Mouse (Mus musculus) limb, embryonic 12.5 days (tissue): ENCODE results near the gene Psmc6. TPM values are rescaled to one million over a fixed set of nuclear protein-coding genes. Genes with fewer than 3 reads are reported as not detected.

ENCODE experiments used
- ATAC-seq: fragments of 200-750 bp; cut with Nextera tagmentation; 2 replicates; pipeline ENCODE4 v1.8.0; 2017; ENCODE audit warnings: low read depth, moderate TSS enrichment; ENCODE audit not compliant: insufficient number of reproducible peaks, insufficient read depth, low FRiP score, low TSS enrichment
- H3K27ac ChIP-seq: fragments of 300-500 bp; sonication (generic); 2 replicates; pipeline ENCODE4 v1.5.1; 2016; ENCODE audit warnings: mild to moderate bottlenecking, moderate library complexity
- H3K27me3 ChIP-seq: fragments of 300-500 bp; sonication (generic); 2 replicates; pipeline ENCODE4 v1.6.1; 2016; ENCODE audit warnings: mild to moderate bottlenecking, moderate library complexity
- H3K36me3 ChIP-seq: fragments of 300-500 bp; sonication (generic); 2 replicates; pipeline ENCODE4 v1.6.1; 2016; ENCODE audit warnings: mild to moderate bottlenecking, moderate library complexity
- H3K4me1 ChIP-seq: fragments of 300-500 bp; sonication (generic); replicated peaks from 2 replicates; pipeline ENCODE4 v1.6.1; 2016
- H3K4me2 ChIP-seq: fragments of 300-500 bp; sonication (generic); 2 replicates; pipeline ENCODE4 v1.6.1; 2016; ENCODE audit warnings: mild to moderate bottlenecking, moderate library complexity
- H3K4me3 ChIP-seq: fragments of 300-500 bp; sonication (generic); replicated peaks from 2 replicates; pipeline ENCODE4 v1.5.1; 2016; ENCODE audit warnings: mild to moderate bottlenecking
- H3K9ac ChIP-seq: fragments of 300-500 bp; sonication (generic); replicated peaks from 2 replicates; pipeline ENCODE4 v1.6.1; 2016; ENCODE audit warnings: mild to moderate bottlenecking, moderate library complexity
- H3K9me3 ChIP-seq: fragments of 300-500 bp; sonication (generic); 2 replicates; pipeline ENCODE4 v1.6.1; 2016; ENCODE audit warnings: mild to moderate bottlenecking, moderate library complexity
- WGBS: fragments of 180-500 bp; shearing (Covaris S2); methylation state at CpG from one replicate; pipeline ENCODE4 v1.1.7; 2016; 5-methylcytosine and 5-hydroxymethylcytosine counted together
- polyA plus RNA-seq: library from polyadenylated mRNA; unstranded; fragments of >200 nt; fragmentation: Nextera tagmentation; extraction: Ambion mirVana; gene quantifications from 2 replicates; pipeline ENCODE4 v1.2.1, GENCODE M21; 2016

Gene Psmc6
- polyA plus RNA-seq, 1 experiment from 2014 or later = 196 TPM

DNA sequence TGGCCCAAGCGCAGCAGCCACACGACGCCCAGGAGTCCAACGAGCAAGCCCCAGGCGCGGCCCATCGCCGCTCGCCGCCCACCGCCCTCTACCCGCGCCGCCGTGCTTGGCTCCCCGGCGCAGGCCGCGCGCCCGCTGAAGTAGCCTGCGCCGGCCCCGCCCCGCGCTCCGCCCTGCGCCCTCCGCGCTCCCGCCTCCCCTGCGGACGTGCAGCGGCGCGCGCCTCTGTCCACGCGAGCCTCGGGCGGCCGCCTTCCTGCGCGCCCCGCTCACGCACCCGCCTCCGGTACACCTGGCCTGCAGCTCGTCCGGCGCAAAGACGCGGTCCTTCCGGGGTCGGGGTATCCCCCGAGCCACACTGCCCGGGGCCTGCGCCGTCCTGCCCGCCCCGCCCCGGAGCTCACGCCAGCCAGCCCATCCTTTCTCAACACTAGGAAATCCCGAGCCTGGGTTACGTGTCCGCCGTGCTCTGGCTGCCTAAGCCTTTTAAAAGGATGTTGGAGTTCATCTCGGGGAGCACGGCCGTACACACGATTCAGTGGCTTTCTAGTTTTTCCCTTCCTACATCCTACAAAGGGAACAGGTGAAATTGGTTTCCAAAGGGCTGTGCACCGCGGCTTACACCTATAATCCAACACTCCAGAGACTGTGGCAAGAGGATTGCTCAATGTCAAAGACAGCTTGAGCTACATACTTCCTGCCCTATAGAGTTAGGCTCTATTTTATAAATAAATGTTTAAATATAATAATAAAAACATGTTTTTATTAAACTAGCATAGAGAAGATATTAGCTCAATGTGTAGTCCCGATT lies 11.0 kb upstream of the Psmc6 start, which contains the start of gene Ero1l:
Ero1l (minus strand) TSS at position 346 of the 811 bp plus-strand sequence.
- H3K9ac ChIP-seq = peak within 1 kb of the TSS; percentile 91
- no peaks in the 10 kb centered on the region for H3K27me3 ChIP-seq
- ATAC-seq = peak; percentile 95
- H3K36me3 ChIP-seq = no peaks in the 10 kb centered on the region
- peak within 1 kb of the TSS; percentile 87 for H3K27ac ChIP-seq
- peaks cover 16% of the 10 kb centered on the region for H3K4me1 ChIP-seq
- H3K4me3 ChIP-seq = peak within 1 kb of the TSS; percentile 85
- peak within 1 kb of the TSS; percentile 76 for H3K4me2 ChIP-seq
- 2% methylated on average over 67 of the region's 74 CpGs for WGBS
- H3K9me3 ChIP-seq = no peaks in the 10 kb centered on the region

DNA sequence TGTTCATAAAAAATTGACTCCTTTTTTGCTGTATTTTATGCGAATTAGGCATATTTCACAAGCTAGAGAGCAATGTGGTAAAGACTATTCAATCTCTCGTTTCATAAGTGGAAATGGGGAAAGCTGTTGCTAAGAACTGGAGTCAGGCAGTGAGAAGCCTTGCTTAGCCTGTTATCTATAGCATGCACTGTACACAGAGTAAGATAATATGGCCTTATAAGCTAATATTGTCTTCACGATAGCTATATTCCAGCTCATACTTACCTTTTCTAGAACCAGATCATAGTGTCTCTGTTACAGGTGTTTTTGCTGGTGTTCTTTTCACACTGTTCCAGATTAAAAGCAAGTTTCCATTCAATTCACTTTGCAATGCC lies 10.4 kb upstream of the Psmc6 start:
- no peaks in the 10 kb centered on the region for H3K9me3 ChIP-seq
- H3K4me3 ChIP-seq = peak overlapping the region; percentile 85; the same call in 1 of the 2 replicates
- H3K9ac ChIP-seq = no peak overlapping the region
- H3K27me3 ChIP-seq = no peaks in the 10 kb centered on the region
- H3K4me1 ChIP-seq = peaks cover 16% of the 10 kb centered on the region
- whole genome bisulfite sequencing = 71% methylated on average over 3 of the region's 3 CpGs
- no peak for ATAC-seq
- H3K36me3 ChIP-seq = no peaks in the 10 kb centered on the region
- peak overlapping the region; percentile 76; the same call in 1 of the 2 replicates for H3K4me2 ChIP-seq
- H3K27ac ChIP-seq = no peak overlapping the region

DNA sequence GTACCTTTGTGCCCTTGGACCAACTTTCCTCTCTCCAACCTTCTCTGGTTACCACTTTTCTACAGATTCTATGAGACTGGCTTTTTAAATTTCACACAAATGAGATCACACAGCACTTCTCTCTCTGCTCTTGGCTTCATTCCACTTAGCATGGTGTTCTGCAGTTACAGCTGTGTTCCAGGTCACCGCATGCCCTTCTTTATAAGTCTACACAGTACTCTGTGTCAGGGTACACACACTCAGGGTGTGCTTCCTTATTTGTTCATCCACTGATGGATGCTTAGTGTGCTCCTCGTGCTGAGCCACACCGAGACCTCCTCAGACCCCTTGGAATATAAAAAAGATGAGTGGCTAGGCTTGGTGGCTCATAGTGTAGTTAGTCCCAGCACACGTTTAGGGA lies 9.5 kb upstream of the Psmc6 start:
- WGBS = 81% methylated on average over 4 of the region's 4 CpGs
- Histone ChIP-seq H3K9me3 (no peaks in the 10 kb centered on the region), H3K4me1 (peaks cover 11% of the 10 kb centered on the region), H3K9ac (no peak overlapping the region), H3K4me3 (no peak overlapping the region), H3K4me2 (no peak overlapping the region), H3K36me3 (no peaks in the 10 kb centered on the region), H3K27me3 (no peaks in the 10 kb centered on the region), H3K27ac (no peak overlapping the region)
- ATAC-seq = no peak

DNA sequence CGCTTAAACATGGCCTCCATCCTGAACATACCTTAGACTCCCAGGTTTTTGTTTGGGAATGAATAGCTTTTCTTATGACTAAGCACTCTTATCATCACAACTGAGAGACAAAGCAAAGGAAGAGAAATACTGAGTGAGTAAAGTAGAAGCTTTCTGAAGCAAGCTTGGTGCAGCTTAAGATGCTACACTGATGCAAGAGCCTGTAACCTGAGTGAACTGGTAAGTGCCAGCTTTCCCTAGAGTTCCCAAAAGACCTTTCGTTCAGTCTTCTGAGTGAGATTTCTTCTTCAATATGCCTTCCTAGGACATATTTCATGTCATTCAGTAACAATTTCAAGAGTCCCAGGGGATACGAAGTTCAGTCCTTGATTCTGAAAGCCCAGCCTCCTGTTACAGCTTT lies 8.5 kb upstream of the Psmc6 start:
- Histone ChIP-seq H3K9ac (no peak overlapping the region), H3K4me2 (no peak overlapping the region), H3K9me3 (no peaks in the 10 kb centered on the region), H3K4me1 (peaks cover 9% of the 10 kb centered on the region), H3K36me3 (no peaks in the 10 kb centered on the region), H3K27me3 (no peaks in the 10 kb centered on the region), H3K4me3 (no peak overlapping the region), H3K27ac (no peak overlapping the region)
- 87% methylated on average over 3 of the region's 3 CpGs for WGBS
- no peak for ATAC-seq

DNA sequence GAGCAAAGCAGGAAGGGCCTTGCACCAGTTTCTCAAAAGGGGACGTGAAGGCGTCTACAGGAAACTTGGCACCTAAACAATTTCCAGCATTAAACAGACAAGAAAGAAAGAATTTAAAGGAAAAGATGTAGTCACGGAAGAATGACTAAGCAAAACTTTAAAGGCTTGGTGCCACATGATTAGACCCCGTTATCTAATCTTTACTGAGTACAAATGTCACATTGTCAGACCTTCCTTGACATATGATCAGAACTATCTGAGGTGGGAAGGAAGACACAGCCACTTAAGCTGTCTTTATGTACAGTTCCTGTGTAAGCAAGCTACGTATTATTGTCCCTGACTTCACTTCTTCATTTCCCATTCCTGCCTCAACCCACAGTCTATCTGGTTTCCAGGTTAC lies 8.0 kb upstream of the Psmc6 start:
- H3K9ac ChIP-seq = no peak overlapping the region
- H3K9me3 ChIP-seq = no peaks in the 10 kb centered on the region
- H3K27ac ChIP-seq = no peak overlapping the region
- H3K4me2 ChIP-seq = no peak overlapping the region
- H3K27me3 ChIP-seq = no peaks in the 10 kb centered on the region
- peaks cover 9% of the 10 kb centered on the region for H3K4me1 ChIP-seq
- WGBS = 81% methylated on average over 5 of the region's 5 CpGs
- H3K4me3 ChIP-seq = no peak overlapping the region
- ATAC-seq = no peak
- H3K36me3 ChIP-seq = no peaks in the 10 kb centered on the region

DNA sequence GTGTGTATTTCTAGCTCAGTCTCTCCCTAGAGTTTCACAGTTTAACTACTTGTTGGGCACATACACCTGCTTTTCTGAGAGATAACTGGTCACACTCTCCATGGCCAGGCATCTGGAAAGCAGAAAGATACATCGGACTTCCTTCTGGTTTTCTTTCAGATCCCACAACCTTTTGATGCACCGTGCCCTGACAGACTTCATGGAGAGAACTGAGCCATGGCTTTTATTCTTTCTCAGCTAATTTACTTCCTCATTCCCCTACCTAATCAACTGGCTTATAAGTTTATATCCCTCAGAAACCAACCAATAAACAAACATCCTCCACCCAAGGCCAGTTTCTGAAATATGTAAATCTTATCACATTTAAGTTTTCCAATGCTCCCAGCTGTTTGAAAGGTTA lies 7.1 kb upstream of the Psmc6 start:
- 85% methylated on average over 2 of the region's 2 CpGs for WGBS
- no peak overlapping the region for H3K27ac ChIP-seq
- H3K9me3 ChIP-seq = no peaks in the 10 kb centered on the region
- H3K4me2 ChIP-seq = no peak overlapping the region
- H3K4me3 ChIP-seq = no peak overlapping the region
- ATAC-seq = no peak
- H3K4me1 ChIP-seq = peaks cover 3% of the 10 kb centered on the region
- H3K27me3 ChIP-seq = no peaks in the 10 kb centered on the region
- no peak overlapping the region for H3K9ac ChIP-seq
- H3K36me3 ChIP-seq = no peaks in the 10 kb centered on the region

DNA sequence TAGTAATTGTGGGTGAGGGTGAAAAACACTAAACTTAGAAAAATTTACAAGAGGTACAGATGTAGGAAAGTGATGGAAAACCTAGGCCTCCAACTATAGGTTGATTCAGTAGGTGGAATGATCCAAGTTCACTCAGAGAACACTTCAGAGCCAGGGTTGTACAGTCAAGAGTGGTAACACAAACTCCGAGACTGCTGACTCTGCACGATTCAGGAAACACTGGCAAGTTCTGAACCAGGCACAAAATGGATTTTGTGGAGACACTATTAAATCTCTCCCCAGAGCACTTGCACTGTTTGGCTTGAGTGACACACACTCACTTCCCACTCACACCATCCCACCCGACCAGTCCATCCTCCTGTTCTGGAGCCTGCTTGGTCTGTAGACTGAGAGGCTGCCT lies 6.3 kb upstream of the Psmc6 start:
- Histone ChIP-seq H3K27ac (no peak overlapping the region), H3K4me1 (no peaks in the 10 kb centered on the region), H3K36me3 (no peaks in the 10 kb centered on the region), H3K27me3 (no peaks in the 10 kb centered on the region), H3K9me3 (no peaks in the 10 kb centered on the region), H3K4me2 (no peak overlapping the region), H3K9ac (no peak overlapping the region), H3K4me3 (no peak overlapping the region)
- 85% methylated on average over 3 of the region's 3 CpGs for WGBS
- no peak for ATAC-seq

DNA sequence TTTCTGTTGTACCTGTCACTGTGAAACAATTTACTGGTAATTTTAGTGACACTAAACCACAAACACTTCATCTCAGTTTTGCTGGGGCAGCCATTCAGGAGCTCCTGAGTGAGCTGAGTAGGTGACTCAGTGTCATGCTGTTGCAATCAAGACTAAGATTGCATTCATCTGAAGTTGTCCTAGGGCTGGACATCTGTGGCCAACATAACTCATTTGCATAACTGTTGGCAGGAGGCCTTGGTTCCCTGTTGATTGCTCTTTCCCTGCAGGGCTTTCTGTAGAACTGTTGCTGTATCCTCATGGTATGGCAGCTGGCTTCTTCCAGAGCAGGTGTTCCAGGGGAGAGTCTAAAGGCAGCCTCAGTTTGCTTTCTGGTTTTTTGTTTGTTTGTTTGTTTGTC lies 4.1 kb upstream of the Psmc6 start:
- no peak overlapping the region for H3K27ac ChIP-seq

DNA sequence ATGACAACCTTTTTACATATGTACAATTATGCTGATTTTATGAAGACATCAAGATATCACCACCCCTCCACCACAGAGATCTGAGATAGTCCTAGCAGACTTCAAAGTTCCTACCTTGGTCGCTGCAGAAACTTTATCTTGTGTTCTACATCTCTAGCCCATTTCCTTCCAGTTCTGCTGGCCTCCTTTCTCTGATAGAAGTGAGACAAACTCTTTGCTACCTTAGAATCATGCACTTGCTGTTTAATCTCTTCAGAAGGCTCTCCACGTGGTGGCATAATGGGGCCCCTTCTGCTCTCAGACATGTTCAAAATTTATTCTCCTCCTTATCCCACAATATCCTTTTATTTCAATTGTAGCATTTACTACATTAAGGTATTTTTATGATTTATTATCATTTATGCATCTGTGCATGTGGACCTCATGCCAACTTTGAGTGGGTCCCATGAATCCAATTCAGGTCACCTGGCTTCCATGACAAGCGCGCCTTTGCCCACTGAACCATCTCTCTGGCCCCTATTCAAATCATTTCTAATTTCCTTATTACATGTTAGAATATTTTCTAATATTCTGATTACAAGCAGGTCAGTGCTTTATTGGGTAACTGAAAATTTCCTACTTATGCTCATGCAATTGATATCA lies 1.4 kb upstream of the Psmc6 start:
- no peak overlapping the region for H3K4me3 ChIP-seq
- no peak overlapping the region for H3K27ac ChIP-seq
- H3K4me2 ChIP-seq = no peak overlapping the region
- WGBS = 88% methylated on average over 4 of the region's 4 CpGs
- peaks cover 8% of the 10 kb centered on the region for H3K4me1 ChIP-seq
- H3K36me3 ChIP-seq = peaks cover 22% of the 10 kb centered on the region
- H3K9me3 ChIP-seq = no peaks in the 10 kb centered on the region
- no peaks in the 10 kb centered on the region for H3K27me3 ChIP-seq
- ATAC-seq = no peak
- H3K9ac ChIP-seq = no peak overlapping the region

More for the DNA sequence above, 4.1 kb upstream of the Psmc6 start:
- Histone ChIP-seq H3K4me2 (no peak overlapping the region), H3K9ac (no peak overlapping the region), H3K36me3 (no peaks in the 10 kb centered on the region), H3K4me3 (no peak overlapping the region), H3K9me3 (no peaks in the 10 kb centered on the region), H3K27me3 (no peaks in the 10 kb centered on the region), H3K4me1 (no peaks in the 10 kb centered on the region)
- no peak for ATAC-seq

DNA sequence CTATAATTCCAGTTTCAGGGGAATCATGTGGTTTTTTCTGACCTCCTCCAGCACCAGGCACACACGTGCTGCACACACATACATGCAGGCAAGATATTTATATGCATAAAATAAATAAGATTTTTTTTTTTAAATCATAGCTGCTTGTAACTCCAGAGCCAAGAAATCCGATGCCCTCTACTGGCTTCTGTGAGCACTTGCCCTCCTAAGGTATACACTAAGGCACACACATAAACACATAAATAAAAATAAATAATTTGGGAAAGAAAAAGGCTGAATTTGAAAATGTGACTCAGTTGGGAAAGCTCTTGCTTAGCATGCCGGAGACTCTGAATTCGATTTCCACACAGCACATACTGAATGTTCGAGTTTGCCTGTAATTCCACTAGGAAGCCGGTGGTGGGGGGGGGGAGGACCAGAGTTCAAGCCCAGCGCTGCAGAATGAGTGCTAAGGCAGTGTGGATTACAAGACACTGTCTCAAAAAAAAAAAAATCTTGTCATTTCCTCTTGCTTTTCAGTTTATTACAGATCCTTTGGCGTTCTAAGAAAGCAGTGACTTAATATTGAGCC lies 485 bp upstream of the Psmc6 start:
- Histone ChIP-seq H3K4me2 (peak overlapping the region; percentile 50), H3K9me3 (no peaks in the 10 kb centered on the region), H3K27ac (no peak overlapping the region), H3K27me3 (no peaks in the 10 kb centered on the region), H3K4me1 (peaks cover 8% of the 10 kb centered on the region), H3K36me3 (peaks cover 28% of the 10 kb centered on the region), H3K4me3 (peak overlapping the region; percentile 94), H3K9ac (no peak overlapping the region)
- ATAC-seq = peak; percentile 34; the same call in 1 of the 2 replicates
- WGBS = 17% methylated on average over 8 of the region's 8 CpGs
